Mouse (Mus musculus): ENCODE data around the gene Gigyf1. TPM values are rescaled to one million over a fixed set of nuclear protein-coding genes. Genes with fewer than 3 reads are reported as not detected.

The Gigyf1 gene
- polyA plus RNA-seq (2015; fragmentation: Nextera tagmentation; extraction: Ambion mirVana): 11.8 and 12.1 TPM in 2 replicates

GRCm38 (mm10) chr5:137518436-137518835 lies at the start of gene Gigyf1:
Gigyf1 (plus strand) TSS chr5:137518548.
- Histone ChIP-seq H3K9me3 (no peaks in the 10 kb centered on the region), H3K4me3 (no peak within 1 kb of the TSS), H3K36me3 (peaks cover 50% of the 10 kb centered on the region), H3K9ac (no peak within 1 kb of the TSS), H3K27me3 (no peaks in the 10 kb centered on the region), H3K27ac (no peak within 1 kb of the TSS), H3K4me2 (no peak within 1 kb of the TSS), H3K4me1 (peaks cover 13% of the 10 kb centered on the region)
- WGBS: 73% methylated on average over 5 of the region's 5 CpGs
- no peak for ATAC-seq (ENCODE audit: borderline replicate concordance, extremely low read depth, low FRiP score, low TSS enrichment)

GRCm38 (mm10) chr5:137472252-137472904 lies 46.0 kb upstream of the Gigyf1 start:
- peak; percentile 63; the same call in 1 of the 2 replicates for ATAC-seq (ENCODE audit: borderline replicate concordance, extremely low read depth, low FRiP score, low TSS enrichment)
- Histone ChIP-seq H3K27ac (peak overlapping the region; percentile 69), H3K36me3 (no peaks in the 10 kb centered on the region), H3K4me2 (no peak overlapping the region), H3K4me1 (peaks cover 8% of the 10 kb centered on the region; the same call in 1 of the 2 replicates), H3K9me3 (no peaks in the 10 kb centered on the region), H3K4me3 (no peak overlapping the region), H3K9ac (no peak overlapping the region), H3K27me3 (no peaks in the 10 kb centered on the region)
- WGBS: 48% methylated on average over 5 of the region's 5 CpGs

GRCm38 (mm10) chr5:137474351-137474750 lies 44.0 kb upstream of the Gigyf1 start:
- 64% methylated on average over 2 of the region's 2 CpGs for WGBS
- Histone ChIP-seq H3K9me3 (no peaks in the 10 kb centered on the region), H3K4me3 (no peak overlapping the region), H3K36me3 (no peaks in the 10 kb centered on the region), H3K27me3 (no peaks in the 10 kb centered on the region), H3K9ac (no peak overlapping the region), H3K4me1 (peaks cover 8% of the 10 kb centered on the region; the same call in 1 of the 2 replicates), H3K27ac (no peak overlapping the region), H3K4me2 (no peak overlapping the region)
- ATAC-seq (ENCODE audit: borderline replicate concordance, extremely low read depth, low FRiP score, low TSS enrichment): no peak

- no peak within 1 kb of the TSS for H3K4me2 ChIP-seq
- 73% methylated on average over 5 of the region's 5 CpGs for WGBS
- no peaks in the 10 kb centered on the region for H3K9me3 ChIP-seq
- H3K4me3 ChIP-seq: no peak within 1 kb of the TSS
- H3K27ac ChIP-seq: no peak within 1 kb of the TSS
- H3K9ac ChIP-seq: no peak within 1 kb of the TSS
- no peaks in the 10 kb centered on the region for H3K27me3 ChIP-seq
- no peak for ATAC-seq (ENCODE audit: borderline replicate concordance, extremely low read depth, low FRiP score, low TSS enrichment)
- no peaks in the 10 kb centered on the region for H3K36me3 ChIP-seq
- peaks cover 11% of the 10 kb centered on the region; the same call in 1 of the 2 replicates for H3K4me1 ChIP-seq
Observed at GRCm38 (mm10) chr5:137476964-137477363, 41.4 kb upstream of the Gigyf1 start, which contains the start of gene Zan. Zan (minus strand) TSS chr5:137477064.

GRCm38 (mm10) chr5:137481138-137481537 lies 37.2 kb upstream of the Gigyf1 start:
- H3K4me2 ChIP-seq: no peak overlapping the region
- H3K9me3 ChIP-seq: no peaks in the 10 kb centered on the region
- no peak overlapping the region for H3K9ac ChIP-seq
- no peaks in the 10 kb centered on the region for H3K36me3 ChIP-seq
- H3K4me3 ChIP-seq: no peak overlapping the region
- peaks cover 11% of the 10 kb centered on the region for H3K4me1 ChIP-seq
- peaks cover 23% of the 10 kb centered on the region for H3K27me3 ChIP-seq
- ATAC-seq (ENCODE audit: borderline replicate concordance, extremely low read depth, low FRiP score, low TSS enrichment): no peak
- no peak overlapping the region for H3K27ac ChIP-seq

GRCm38 (mm10) chr5:137481897-137482296 lies 36.5 kb upstream of the Gigyf1 start:
- Histone ChIP-seq H3K27me3 (peaks cover 30% of the 10 kb centered on the region), H3K9me3 (no peaks in the 10 kb centered on the region), H3K9ac (no peak overlapping the region), H3K4me3 (no peak overlapping the region), H3K36me3 (no peaks in the 10 kb centered on the region), H3K4me1 (peaks cover 11% of the 10 kb centered on the region), H3K27ac (no peak overlapping the region), H3K4me2 (no peak overlapping the region)
- ATAC-seq (ENCODE audit: borderline replicate concordance, extremely low read depth, low FRiP score, low TSS enrichment): no peak
- WGBS: 41% methylated on average over 8 of the region's 8 CpGs

GRCm38 (mm10) chr5:137485071-137485850 lies 33.1 kb upstream of the Gigyf1 start:
- Histone ChIP-seq H3K27ac (no peak overlapping the region), H3K4me3 (peak overlapping the region; percentile 31), H3K9me3 (no peaks in the 10 kb centered on the region), H3K36me3 (no peaks in the 10 kb centered on the region), H3K4me2 (peak overlapping the region; percentile 61), H3K4me1 (peaks cover 11% of the 10 kb centered on the region), H3K27me3 (peaks cover 36% of the 10 kb centered on the region), H3K9ac (peak overlapping the region; percentile 32; the same call in 1 of the 2 replicates)
- ATAC-seq (ENCODE audit: borderline replicate concordance, extremely low read depth, low FRiP score, low TSS enrichment): no peak
- WGBS: 7% methylated on average over 30 of the region's 30 CpGs

- H3K9ac ChIP-seq: peak overlapping the region; percentile 32; the same call in 1 of the 2 replicates
- H3K4me1 ChIP-seq: peaks cover 11% of the 10 kb centered on the region
- no peaks in the 10 kb centered on the region for H3K9me3 ChIP-seq
- no peaks in the 10 kb centered on the region for H3K36me3 ChIP-seq
- peak overlapping the region; percentile 61 for H3K4me2 ChIP-seq
- H3K4me3 ChIP-seq: peak overlapping the region; percentile 31
- WGBS: 4% methylated on average over 17 of the region's 17 CpGs
- ATAC-seq (ENCODE audit: borderline replicate concordance, extremely low read depth, low FRiP score, low TSS enrichment): 0 out of 2 replicates have a peak, but pooled peaks have one; percentile 13
- no peak overlapping the region for H3K27ac ChIP-seq
- H3K27me3 ChIP-seq: peaks cover 36% of the 10 kb centered on the region
Observed at GRCm38 (mm10) chr5:137485851-137486155, 32.5 kb upstream of the Gigyf1 start.

GRCm38 (mm10) chr5:137487616-137488015 lies 30.7 kb upstream of the Gigyf1 start:
- WGBS: 83% methylated on average over 7 of the region's 7 CpGs
- no peak overlapping the region for H3K4me3 ChIP-seq
- H3K36me3 ChIP-seq: no peaks in the 10 kb centered on the region
- no peak for ATAC-seq (ENCODE audit: borderline replicate concordance, extremely low read depth, low FRiP score, low TSS enrichment)
- peaks cover 36% of the 10 kb centered on the region for H3K27me3 ChIP-seq
- no peak overlapping the region for H3K4me2 ChIP-seq
- H3K9ac ChIP-seq: no peak overlapping the region
- peaks cover 13% of the 10 kb centered on the region; the same call in 1 of the 2 replicates for H3K4me1 ChIP-seq
- H3K27ac ChIP-seq: no peak overlapping the region
- H3K9me3 ChIP-seq: no peaks in the 10 kb centered on the region

- ATAC-seq (ENCODE audit: borderline replicate concordance, extremely low read depth, low FRiP score, low TSS enrichment): no peak
- Histone ChIP-seq H3K4me2 (no peak overlapping the region), H3K9ac (no peak overlapping the region), H3K27me3 (peaks cover 9% of the 10 kb centered on the region), H3K9me3 (no peaks in the 10 kb centered on the region), H3K4me3 (no peak overlapping the region), H3K36me3 (no peaks in the 10 kb centered on the region), H3K27ac (peak overlapping the region; percentile 38; the same call in 1 of the 2 replicates), H3K4me1 (peaks cover 13% of the 10 kb centered on the region)
- WGBS: 36% methylated on average over 4 of the region's 4 CpGs
Observed at GRCm38 (mm10) chr5:137491559-137491958, 26.8 kb upstream of the Gigyf1 start.

GRCm38 (mm10) chr5:137493831-137494230 lies 24.5 kb upstream of the Gigyf1 start:
- peak; percentile 77; the same call in 1 of the 2 replicates for ATAC-seq (ENCODE audit: borderline replicate concordance, extremely low read depth, low FRiP score, low TSS enrichment)
- peaks cover 13% of the 10 kb centered on the region for H3K4me1 ChIP-seq
- H3K9me3 ChIP-seq: no peaks in the 10 kb centered on the region
- no peak overlapping the region for H3K4me3 ChIP-seq
- WGBS: 43% methylated on average over 13 of the region's 13 CpGs
- no peak overlapping the region; the same call in 1 of the 2 replicates for H3K9ac ChIP-seq
- H3K27me3 ChIP-seq: no peaks in the 10 kb centered on the region
- no peak overlapping the region; the same call in 1 of the 2 replicates for H3K4me2 ChIP-seq
- H3K27ac ChIP-seq: peak overlapping the region; percentile 29; the same call in 1 of the 2 replicates
- no peaks in the 10 kb centered on the region for H3K36me3 ChIP-seq

GRCm38 (mm10) chr5:137500186-137500585 lies 18.2 kb upstream of the Gigyf1 start:
- Histone ChIP-seq H3K9me3 (no peaks in the 10 kb centered on the region), H3K4me2 (no peak overlapping the region), H3K4me1 (peaks cover 13% of the 10 kb centered on the region; the same call in 1 of the 2 replicates), H3K27me3 (no peaks in the 10 kb centered on the region), H3K36me3 (no peaks in the 10 kb centered on the region), H3K9ac (no peak overlapping the region), H3K4me3 (no peak overlapping the region), H3K27ac (no peak overlapping the region)
- WGBS: 95% methylated on average over 7 of the region's 7 CpGs
- no peak for ATAC-seq (ENCODE audit: borderline replicate concordance, extremely low read depth, low FRiP score, low TSS enrichment)

All from lung, embryonic 15.5 days (tissue).